12 mouse cellular contexts compared by ENCODE assay signal in genomic region chr3:3001639-3002038, GRCm38 (mm10).
A peak's percentile ranks its signal among the peaks of the same experiment; 100 is the strongest.
DNase-seq lines count a peak whose midpoint lies in the region; ATAC-seq and TF ChIP-seq lines count a peak whose summit lies in the region.
"Had no signal": no experiment of that assay in that cellular context is flagged by ENCODE, and none has a peak within 500 bp of the region (broad histone marks: within the 10 kb centered on the region; RNA-seq: fewer than 3 reads in every experiment).

No protein-coding gene starts in this region.

- TF ChIP-seq EP300 in heart, adult 2 months (IDR thresholded peaks at IDR 0.05; ENCODE audit: insufficient read depth, low read depth, low read length), result no peak

- intact Hi-C loops in heart, adult 2 months (cut with DNase I), result no loop called here
- intact Hi-C loops in left cerebral cortex, postnatal 36 days (cut with DNase I), result no loop called here

- H3K79me2 ChIP-seq in heart, adult 2 months (replicated peaks; ENCODE audit: control insufficient read depth, insufficient read depth, low read length), result no peaks in the 10 kb centered on the region

- H3K27ac ChIP-seq in heart, embryonic 13.5 days (replicated peaks), result no peak overlapping the region
- H3K27ac ChIP-seq in heart, adult 2 months, result no peak overlapping the region
- H3K27ac ChIP-seq: liver, embryonic 14.5 days had no signal

- DNase-seq in heart, adult 2 months, result no peak
- DNase-seq in ZHBTc4 (ENCODE audit: low read depth, low spot score), result peak; percentile 1
- DNase-seq in heart, postnatal 4 days, result peak; percentile 3
- no peak for DNase-seq in left cerebral cortex, postnatal 36 days (ENCODE audit: low spot score in 2 of 2)
- DNase-seq in gastrocnemius, postnatal 10 days, result no peak
- DNase-seq: cerebellum, adult 11 months; kidney, postnatal 25 days had no signal

- no peaks in the 10 kb centered on the region for H3K36me3 ChIP-seq in heart, embryonic 13.5 days
- no peaks in the 10 kb centered on the region for H3K36me3 ChIP-seq in heart, adult 2 months (ENCODE audit: control insufficient read depth, insufficient read depth, low read length)
- no peaks in the 10 kb centered on the region for H3K36me3 ChIP-seq in megakaryocyte, embryonic 14.5 days (replicated peaks; ENCODE audit: low read length)

- H3K9ac ChIP-seq in heart, embryonic 13.5 days, result no peak overlapping the region
- H3K9ac ChIP-seq in heart, adult 2 months (ENCODE audit: low read depth, low read length), result no peak overlapping the region
- H3K9ac ChIP-seq: liver, embryonic 14.5 days had no signal

- H3K4me1 ChIP-seq in heart, embryonic 13.5 days, result no peaks in the 10 kb centered on the region
- no peaks in the 10 kb centered on the region for H3K4me1 ChIP-seq in heart, adult 2 months (ENCODE audit: control insufficient read depth, insufficient read depth, low read length)
- H3K4me1 ChIP-seq in megakaryocyte, embryonic 14.5 days, result no peaks in the 10 kb centered on the region; the same call in 1 of the 2 replicates

- no peak for TF ChIP-seq CTCF in heart, adult 2 months (IDR thresholded peaks at IDR 0.05)

- no peak overlapping the region for H3K4me3 ChIP-seq in heart, embryonic 13.5 days
- no peak overlapping the region for H3K4me3 ChIP-seq in heart, adult 2 months
- H3K4me3 ChIP-seq in megakaryocyte, embryonic 14.5 days (replicated peaks), result peak overlapping the region; percentile 71

- ATAC-seq in heart, embryonic 13.5 days (ENCODE audit: extremely low read depth, insufficient number of reproducible peaks, low FRiP score, low TSS enrichment), result peak; percentile 43; the same call in 1 of the 2 replicates
- ATAC-seq in frontal cortex, adult (ENCODE audit: low TSS enrichment), result no peak

- no peak for TF ChIP-seq POLR2A in heart, adult 2 months (IDR thresholded peaks at IDR 0.05; ENCODE audit: insufficient read depth, low read depth, low read length)

- peaks cover 55% of the 10 kb centered on the region for H3K9me3 ChIP-seq in heart, embryonic 13.5 days
- H3K9me3 ChIP-seq in megakaryocyte, embryonic 14.5 days, result peaks cover 63% of the 10 kb centered on the region

- H3K4me2 ChIP-seq in heart, embryonic 13.5 days, result no peak overlapping the region

- no peaks in the 10 kb centered on the region for H3K27me3 ChIP-seq in heart, embryonic 13.5 days (replicated peaks)
- H3K27me3 ChIP-seq in heart, adult 2 months (ENCODE audit: control insufficient read depth, insufficient read depth, low read length), result no peaks in the 10 kb centered on the region
- H3K27me3 ChIP-seq in megakaryocyte, embryonic 14.5 days (replicated peaks), result no peaks in the 10 kb centered on the region
- H3K27me3 ChIP-seq: CH12.LX had no signal

Comparison
In these comparisons a context has a peak if more than half of its experiments do, and no peak if none do; other contexts are left out.
1. DNase-seq: peak in ZHBTc4 (single experiment) and heart, postnatal 4 days (single experiment); none in heart, adult 2 months (0 of 2), left cerebral cortex, postnatal 36 days (0 of 2) and gastrocnemius, postnatal 10 days (single experiment).